In the genomic region with DNA sequence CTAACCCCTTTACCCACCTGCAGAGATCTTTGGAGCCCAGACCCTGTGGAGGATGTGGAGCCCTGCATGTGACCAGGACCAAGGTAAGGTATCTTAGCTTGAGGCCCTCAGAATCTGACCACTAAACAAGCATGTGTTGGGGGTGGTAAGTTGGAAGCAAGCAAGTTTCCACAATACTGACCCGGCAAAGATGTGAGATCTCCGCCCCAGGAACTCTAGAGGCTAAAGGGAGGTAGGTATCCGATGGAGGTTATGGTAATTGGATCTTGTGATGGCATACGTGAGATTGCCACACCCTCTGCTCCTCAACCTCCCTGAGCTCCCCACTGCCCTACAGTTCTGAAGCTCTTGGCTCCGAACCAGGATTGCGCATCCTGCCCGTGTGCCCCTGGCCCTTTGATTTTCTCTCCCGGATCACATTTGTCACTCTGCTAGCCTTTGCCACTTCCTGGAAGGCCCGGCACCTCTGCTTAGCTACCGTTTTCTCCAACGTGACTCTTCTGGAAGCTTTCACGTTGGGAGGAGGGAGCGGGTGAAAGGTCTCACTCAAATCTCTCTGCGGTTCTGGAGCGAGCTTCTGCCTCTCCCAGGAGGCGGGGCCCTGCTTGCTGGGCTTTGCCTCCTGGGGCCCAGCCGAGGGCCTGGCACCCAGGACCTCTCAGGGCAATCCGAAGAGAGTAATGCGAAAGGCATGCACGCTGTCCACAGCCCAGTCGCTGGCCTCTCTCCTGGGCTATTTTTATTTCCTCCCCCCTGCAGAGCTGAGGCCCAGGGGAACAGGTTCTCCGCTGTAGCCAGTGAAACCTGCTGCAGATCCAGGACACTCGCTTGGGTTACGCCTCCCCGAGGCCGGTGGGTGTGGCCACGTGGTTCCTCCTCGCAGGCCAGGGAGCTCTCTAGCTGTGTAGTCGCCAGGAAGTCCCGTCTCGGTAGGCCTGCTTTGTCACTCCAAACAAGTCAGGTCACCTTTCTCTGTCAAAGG, we compare ENCODE assay signal across 8 mouse cellular contexts. TPM values are rescaled to one million over a fixed set of nuclear protein-coding genes. Genes with fewer than 3 reads are reported as not detected.
DNase-seq lines count a peak whose midpoint lies in the region; ATAC-seq and TF ChIP-seq lines count a peak whose summit lies in the region.

No protein-coding gene starts in this region.

- no peaks in the 10 kb centered on the region for H3K27me3 ChIP-seq in heart, embryonic 15.5 days

- no peak overlapping the region for H3K27ac ChIP-seq in ES-E14 (ENCODE audit: insufficient read depth, low read depth, low read length, poor library complexity, severe bottlenecking)
- peak overlapping the region; percentile 98 for H3K27ac ChIP-seq in heart, embryonic 15.5 days

- DNase-seq in ES-E14 (ENCODE audit: low read depth, low spot score), result peak; percentile 73
- peak; percentile 56 to 83 for DNase-seq in adrenal gland, postnatal 4 days (ENCODE audit: low spot score in 2 of 2)
- peak; percentile 91 for DNase-seq in kidney, postnatal 10 days
- DNase-seq in right cerebral cortex, postnatal 14 days, result peak; percentile 38
- DNase-seq in urinary bladder, postnatal 25 days (ENCODE audit: low spot score), result peak; percentile 80

- peak; percentile 97 for ATAC-seq in erythroid progenitor cell, adult 5-6 weeks (replicated peaks; ENCODE audit: low FRiP score, poor library complexity, severe bottlenecking)
- ATAC-seq in heart, embryonic 15.5 days (replicated peaks; ENCODE audit: insufficient number of reproducible peaks, insufficient read depth, low FRiP score, low read depth), result peak; percentile 97
- ATAC-seq in megakaryocyte, adult 5-6 weeks (ENCODE audit: poor library complexity, severe bottlenecking), result peak; percentile 92

- peaks cover 3 to 8% of the 10 kb centered on the region in 2 experiments; a peak in 3 of 4 replicates for H3K4me1 ChIP-seq in ES-E14 (ENCODE audit: control insufficient read depth in 2 of 2, insufficient read depth in 2 of 2, low read length in 2 of 2, poor library complexity in 1 of 2)
- peaks cover 56% of the 10 kb centered on the region for H3K4me1 ChIP-seq in heart, embryonic 15.5 days (replicated peaks)

- 5% methylated on average over 31 of the region's 31 CpGs for WGBS in heart, embryonic 15.5 days

- peak overlapping the region; percentile 49 to 63 for H3K4me3 ChIP-seq in ES-E14 (ENCODE audit: insufficient read depth in 1 of 2, low read depth in 1 of 2, low read length in 2 of 2, poor library complexity in 1 of 2, severe bottlenecking in 1 of 2)
- peak overlapping the region; percentile 37 for H3K4me3 ChIP-seq in heart, embryonic 15.5 days

- H3K9ac ChIP-seq in ES-E14 (ENCODE audit: insufficient read depth, low read depth, low read length, poor library complexity, severe bottlenecking), result peak overlapping the region; percentile 42
- peak overlapping the region; percentile 40 for H3K9ac ChIP-seq in heart, embryonic 15.5 days

- in situ Hi-C loops in ES-E14 (cut with MboI; ENCODE audit: low sequenced_read_pairs in 2 of 2, unreplicated experiment in 2 of 2), result no loop called here

- peak overlapping the region; percentile 57 for H3K4me2 ChIP-seq in heart, embryonic 15.5 days

- no peaks in the 10 kb centered on the region for H3K9me3 ChIP-seq in ES-E14 (ENCODE audit: control insufficient read depth, insufficient read depth, low read depth, low read length)
- no peaks in the 10 kb centered on the region for H3K9me3 ChIP-seq in heart, embryonic 15.5 days (replicated peaks)

- H3K36me3 ChIP-seq in ES-E14 (ENCODE audit: control insufficient read depth, insufficient read depth, low read length, poor library complexity, severe bottlenecking), result no peaks in the 10 kb centered on the region
- H3K36me3 ChIP-seq in heart, embryonic 15.5 days, result no peaks in the 10 kb centered on the region

TF ChIP-seq in ES-E14, 5 proteins besides CTCF, POLR2A, EP300 and RAD21:
- TF ChIP-seq CHD2 (IDR thresholded peaks at IDR 0.05; ENCODE audit: low read depth, low read length), result no peak
- no peak for TF ChIP-seq HCFC1 (IDR thresholded peaks at IDR 0.05; ENCODE audit: borderline replicate concordance, insufficient read depth, low read length)
- no peak for TF ChIP-seq ZNF384 (IDR thresholded peaks at IDR 0.05; ENCODE audit: low read depth, low read length)
- TF ChIP-seq MAFK (IDR thresholded peaks at IDR 0.05; ENCODE audit: insufficient read depth, low read depth, low read length), result no peak
TF ChIP-seq in ES-E14: peak in this region for 0.

RNA-seq across cellular contexts. Expression of a gene that starts 17.0 kb away (rescaled TPM):
- 19.5 and 21.9 TPM in 2 replicates for total RNA-seq in ES-E14 (2012; rRNA removed)
- total RNA-seq in adrenal gland, postnatal 4 days (2021), result 10 to 100 TPM; 55.2 to 62.3 TPM
- 139 and 143 TPM in 2 replicates for total RNA-seq in erythroid progenitor cell, adult 5-6 weeks (2015; ENCODE audit: low replicate concordance)
- 235 and 242 TPM in 2 replicates for total RNA-seq in erythroid progenitor cell, adult 5-6 weeks (2017; ENCODE audit: low replicate concordance)
- 23.2 and 23.7 TPM in 2 replicates for polyA plus RNA-seq in heart, embryonic 15.5 days (2015; fragmentation: Nextera tagmentation; extraction: Ambion mirVana)
- 20.0 and 27.1 TPM in 2 replicates for total RNA-seq in megakaryocyte, adult 5-6 weeks (2015)
- total RNA-seq in megakaryocyte, adult 5-6 weeks (2017), result 35.9 and 36.0 TPM in 2 replicates

RNA-seq across cellular contexts. Expression of a gene that starts 35.6 kb away (rescaled TPM):
- 18.3 and 19.1 TPM in 2 replicates for total RNA-seq in ES-E14 (2012; rRNA removed)
- 10 to 100 TPM; 25.7 to 27.5 TPM for total RNA-seq in adrenal gland, postnatal 4 days (2021)
- total RNA-seq in erythroid progenitor cell, adult 5-6 weeks (2015; ENCODE audit: low replicate concordance), result 5.0 and 10.5 TPM in 2 replicates
- total RNA-seq in erythroid progenitor cell, adult 5-6 weeks (2017; ENCODE audit: low replicate concordance), result 7.9 and 13.1 TPM in 2 replicates
- polyA plus RNA-seq in heart, embryonic 15.5 days (2015; fragmentation: Nextera tagmentation; extraction: Ambion mirVana), result 18.2 and 20.4 TPM in 2 replicates
- total RNA-seq in megakaryocyte, adult 5-6 weeks (2015), result 11.4 and 14.9 TPM in 2 replicates
- total RNA-seq in megakaryocyte, adult 5-6 weeks (2017), result 12.2 and 13.2 TPM in 2 replicates

Comparison
In these comparisons a context has a peak if more than half of its experiments do, and no peak if none do; other contexts are left out.
1. DNase-seq: peak in every context shown above with its lines; median percentile 91 in kidney, postnatal 10 days; 80 in urinary bladder, postnatal 25 days; 73 in ES-E14; 70 in adrenal gland, postnatal 4 days; 38 in right cerebral cortex, postnatal 14 days.